Mouse (Mus musculus) brain, embryonic 14.5 days (tissue): ENCODE measurements around the gene Lrrc51.

Source experiments
- CTCF ChIP-seq: fragments of 200-500 bp; IDR thresholded peaks from 2 replicates; pipeline ENCODE4 v1.5.1; 2012; ENCODE audit warnings: inconsistent platforms, mild to moderate bottlenecking, moderate library complexity, borderline replicate concordance; ENCODE audit not compliant: insufficient read depth, insufficient read length; ENCODE audit errors: extremely low read depth
- POLR2A ChIP-seq: fragments of 200-500 bp; IDR thresholded peaks from 2 replicates; pipeline ENCODE4 v1.6.1; 2012; ENCODE audit warnings: mild to moderate bottlenecking, inconsistent platforms, borderline replicate concordance; ENCODE audit not compliant: poor library complexity, insufficient read depth, insufficient read length, severe bottlenecking; ENCODE audit errors: extremely low read depth

GRCm38 (mm10) chr7:101973730-101974129 is 40.0 kb upstream of the Lrrc51 start:
- TF ChIP-seq CTCF (no peak), POLR2A (no peak)
